Mouse (Mus musculus): ENCODE measurements around the gene Sort1.
"Not testable (repeated sequence)": the region's sequence is repeated elsewhere in the genome, so short reads cannot be mapped to it uniquely, and the experiment has no call there.

The Sort1 gene

DNA sequence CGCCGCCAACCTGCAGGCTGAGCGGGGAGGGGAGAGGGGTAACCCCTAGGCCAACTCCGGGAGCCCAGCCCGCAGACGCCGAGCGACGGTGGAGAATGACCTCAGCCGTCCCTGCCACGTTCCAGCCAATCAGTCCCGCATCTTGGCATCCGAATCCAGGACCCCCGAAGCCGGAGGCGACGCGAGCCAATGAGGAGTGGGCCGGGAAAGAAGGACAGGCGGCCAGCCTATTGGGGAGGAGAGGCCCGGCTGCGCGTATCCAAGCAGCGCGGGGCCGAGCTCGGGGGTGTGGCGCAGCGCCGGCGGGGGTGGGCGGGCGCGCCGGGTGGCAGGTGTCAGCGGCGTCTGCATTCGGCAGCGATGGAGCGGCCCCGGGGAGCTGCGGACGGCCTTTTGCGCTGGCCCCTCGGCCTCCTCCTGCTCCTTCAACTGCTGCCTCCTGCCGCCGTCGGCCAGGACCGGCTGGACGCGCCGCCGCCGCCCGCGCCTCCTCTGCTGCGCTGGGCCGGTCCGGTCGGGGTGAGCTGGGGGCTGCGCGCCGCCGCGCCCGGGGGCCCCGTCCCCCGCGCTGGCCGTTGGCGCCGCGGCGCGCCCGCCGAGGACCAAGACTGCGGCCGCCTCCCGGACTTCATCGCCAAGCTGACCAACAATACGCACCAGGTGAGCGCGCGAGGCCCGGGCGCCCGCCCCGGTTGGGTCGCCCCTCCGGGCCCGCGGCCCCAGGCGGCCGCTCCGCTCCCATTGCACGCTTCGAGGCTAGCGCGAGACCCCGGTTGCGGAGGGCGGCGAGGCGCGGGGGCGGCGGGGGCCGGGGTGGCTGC, at the start of gene Sort1:
Gene Sort1, plus strand, starts transcription at position 302 of the 821 bp plus-strand sequence.
- H3K4me3 ChIP-seq (replicated peaks; ENCODE audit: low read length) = peak within 1 kb of the TSS; percentile 83
- no peaks in the 10 kb centered on the region for H3K9me3 ChIP-seq (ENCODE audit: low read length)
- peaks cover 43% of the 10 kb centered on the region for H3K4me1 ChIP-seq (replicated peaks; ENCODE audit: low read depth, low read length)
- H3K36me3 ChIP-seq (ENCODE audit: insufficient read depth, low read length) = peaks cover 13% of the 10 kb centered on the region
- TF ChIP-seq NANOG (IDR thresholded peaks at IDR 0.05; ENCODE audit: borderline replicate concordance, low read length) = no peak
- TF ChIP-seq POU5F1 (IDR thresholded peaks at IDR 0.05; ENCODE audit: borderline replicate concordance, low read length) = no peak
- no peak for TF ChIP-seq CTCF (conservative IDR thresholded peaks at IDR 0.05; ENCODE audit: low read length)
- peaks cover 20% of the 10 kb centered on the region for H3K27me3 ChIP-seq (ENCODE audit: insufficient read depth, low read length)

DNA sequence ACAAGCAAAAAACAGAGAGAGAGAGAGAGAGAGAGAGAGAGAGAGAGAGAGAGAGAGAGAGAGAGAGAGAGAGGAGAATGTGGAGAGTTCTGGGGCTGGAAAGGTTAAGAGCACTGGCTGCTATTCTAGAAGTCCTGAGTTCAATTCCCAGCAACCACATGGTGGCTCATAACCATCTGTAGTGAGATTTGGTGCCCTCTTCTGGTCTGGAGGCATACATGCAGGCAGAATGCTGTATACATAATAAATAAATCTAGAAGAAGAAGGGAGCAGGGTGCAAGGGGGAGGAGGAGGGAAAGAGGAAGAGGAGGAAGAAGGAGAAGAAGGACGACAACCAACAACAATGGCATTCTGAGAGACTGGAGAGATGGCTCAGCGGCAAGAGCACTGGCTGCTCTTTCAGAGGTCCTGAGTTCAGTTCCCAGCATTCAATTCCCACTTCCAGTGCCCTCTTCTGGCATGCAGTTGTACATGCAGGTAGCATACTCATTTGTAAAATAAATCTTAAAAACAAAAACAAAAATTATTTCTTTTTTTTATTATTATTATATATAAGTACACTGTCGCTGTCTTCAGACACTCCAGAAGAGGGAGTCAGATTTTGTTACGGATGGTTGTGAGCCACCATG, 46.3 kb upstream of the Sort1 start:
- not testable (repeated sequence) for H3K4me1 ChIP-seq (replicated peaks; ENCODE audit: low read depth, low read length); H3K36me3 ChIP-seq (ENCODE audit: insufficient read depth, low read length); H3K9me3 ChIP-seq (ENCODE audit: low read length); H3K4me3 ChIP-seq (replicated peaks; ENCODE audit: low read length)
- peak; percentile 28; the same call in 1 of the 2 replicates for TF ChIP-seq CTCF (conservative IDR thresholded peaks at IDR 0.05; ENCODE audit: low read length)
- peaks cover 22% of the 10 kb centered on the region for H3K27me3 ChIP-seq (ENCODE audit: insufficient read depth, low read length)

- Histone ChIP-seq H3K27me3 (ENCODE audit: insufficient read depth, low read length) (peaks cover 22% of the 10 kb centered on the region), H3K4me3 (replicated peaks; ENCODE audit: low read length) (no peak overlapping the region), H3K4me1 (replicated peaks; ENCODE audit: low read depth, low read length) (peaks cover 9% of the 10 kb centered on the region; the same call in 1 of the 2 replicates), H3K36me3 (ENCODE audit: insufficient read depth, low read length) (no peaks in the 10 kb centered on the region), H3K9me3 (ENCODE audit: low read length) (peaks cover 14% of the 10 kb centered on the region)
- TF ChIP-seq NANOG (IDR thresholded peaks at IDR 0.05; ENCODE audit: borderline replicate concordance, low read length) (no peak), POU5F1 (IDR thresholded peaks at IDR 0.05; ENCODE audit: borderline replicate concordance, low read length) (no peak), CTCF (conservative IDR thresholded peaks at IDR 0.05; ENCODE audit: low read length) (no peak)
Observed at GRCm38 (mm10) chr3:108241243-108241839, 42.5 kb upstream of the Sort1 start.

- Histone ChIP-seq H3K4me3 (replicated peaks; ENCODE audit: low read length) (no peak overlapping the region), H3K9me3 (ENCODE audit: low read length) (peaks cover 16% of the 10 kb centered on the region), H3K36me3 (ENCODE audit: insufficient read depth, low read length) (no peaks in the 10 kb centered on the region), H3K27me3 (ENCODE audit: insufficient read depth, low read length) (no peaks in the 10 kb centered on the region), H3K4me1 (replicated peaks; ENCODE audit: low read depth, low read length) (peaks cover 10% of the 10 kb centered on the region)
- no peak for TF ChIP-seq NANOG (IDR thresholded peaks at IDR 0.05; ENCODE audit: borderline replicate concordance, low read length)
- TF ChIP-seq POU5F1 (IDR thresholded peaks at IDR 0.05; ENCODE audit: borderline replicate concordance, low read length) = no peak
- no peak for TF ChIP-seq CTCF (conservative IDR thresholded peaks at IDR 0.05; ENCODE audit: low read length)
Observed at GRCm38 (mm10) chr3:108246857-108247256, 37.0 kb upstream of the Sort1 start.

DNA sequence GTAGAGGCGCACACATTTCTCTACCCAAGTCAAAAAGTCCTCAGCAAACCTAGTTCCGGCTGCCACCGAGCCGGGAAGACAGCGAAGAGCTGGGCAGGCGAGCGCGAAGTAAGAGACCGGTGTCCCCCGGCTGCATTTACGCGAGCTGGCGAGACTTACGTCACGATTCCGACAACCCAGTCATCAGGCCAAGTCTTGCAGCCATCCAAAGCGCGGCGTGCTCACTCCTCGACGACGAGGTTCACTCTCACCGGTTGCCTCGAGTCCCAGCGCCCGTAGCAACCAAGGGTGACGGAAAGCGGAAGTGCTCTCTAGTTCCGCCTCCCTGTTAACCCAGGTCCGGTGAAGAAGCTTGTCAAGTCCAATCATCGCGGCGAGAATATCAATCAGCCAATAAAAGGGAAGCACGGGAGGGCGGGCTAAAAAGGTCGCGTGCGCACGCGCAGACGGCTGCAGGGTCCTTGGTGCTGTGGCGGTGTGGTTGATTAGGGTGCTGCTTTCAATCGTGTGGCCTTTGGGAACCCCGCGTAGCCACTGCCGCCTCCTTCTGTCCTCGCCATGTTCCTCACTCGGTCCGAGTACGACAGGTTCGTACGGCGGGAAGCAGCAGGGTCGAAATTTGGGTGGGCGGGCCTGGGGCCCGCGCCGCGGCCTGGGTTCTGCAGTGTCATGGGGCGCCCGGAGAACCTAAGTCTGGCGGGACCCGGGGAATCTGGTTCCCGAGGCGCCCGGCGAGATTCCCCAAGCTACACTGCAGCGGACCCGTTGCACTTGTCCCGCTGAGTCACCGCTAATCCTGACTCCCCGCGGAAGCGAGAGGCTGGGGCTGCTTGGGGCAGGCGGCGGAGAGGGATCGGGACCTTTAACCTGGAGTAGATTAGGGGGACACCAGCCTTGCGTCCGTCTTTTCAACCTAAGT, 26.9 kb upstream of the Sort1 start, which contains the start of gene Psma5:
Gene Psma5, plus strand, starts transcription at position 208 of the 919 bp plus-strand sequence.
- peaks cover 29% of the 10 kb centered on the region for H3K4me1 ChIP-seq (replicated peaks; ENCODE audit: low read depth, low read length)
- H3K36me3 ChIP-seq (ENCODE audit: insufficient read depth, low read length) = peaks cover 15% of the 10 kb centered on the region
- no peak for TF ChIP-seq POU5F1 (IDR thresholded peaks at IDR 0.05; ENCODE audit: borderline replicate concordance, low read length)
- no peak for TF ChIP-seq NANOG (IDR thresholded peaks at IDR 0.05; ENCODE audit: borderline replicate concordance, low read length)
- no peak for TF ChIP-seq CTCF (conservative IDR thresholded peaks at IDR 0.05; ENCODE audit: low read length)
- peak within 1 kb of the TSS; percentile 96 for H3K4me3 ChIP-seq (replicated peaks; ENCODE audit: low read length)
- H3K27me3 ChIP-seq (ENCODE audit: insufficient read depth, low read length) = no peaks in the 10 kb centered on the region
- H3K9me3 ChIP-seq (ENCODE audit: low read length) = no peaks in the 10 kb centered on the region

DNA sequence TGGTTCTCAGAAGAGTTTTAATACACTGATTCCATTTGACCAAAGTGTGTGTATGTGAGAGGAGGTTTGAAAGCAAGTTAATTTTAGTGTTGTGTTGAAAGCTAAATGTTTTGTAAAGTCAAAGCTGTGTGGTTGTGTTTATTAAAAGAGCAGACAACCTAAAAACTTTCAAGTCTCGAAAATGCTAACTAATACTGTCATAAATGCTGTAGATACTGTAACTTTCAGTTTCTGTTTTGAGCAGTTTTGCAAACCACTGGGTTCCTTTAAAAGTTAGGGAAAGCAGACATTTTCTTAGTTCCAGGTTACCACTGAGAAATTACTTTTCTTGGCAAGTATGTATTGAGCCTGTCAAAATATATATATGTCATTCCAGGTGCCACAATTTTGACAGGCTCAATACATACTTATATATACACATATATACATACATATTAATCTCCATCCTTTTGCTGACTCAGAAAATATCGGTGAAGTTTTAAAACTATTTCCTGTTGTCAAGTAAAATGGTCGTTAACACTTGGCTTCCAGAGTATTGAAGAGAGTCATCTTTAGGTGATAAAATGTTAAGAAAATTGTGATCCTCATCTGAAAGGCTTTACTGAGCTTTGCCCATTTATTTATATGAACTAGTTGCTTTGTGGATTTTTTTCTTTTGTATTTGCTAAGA, 25.9 kb upstream of the Sort1 start:
- no peaks in the 10 kb centered on the region for H3K27me3 ChIP-seq (ENCODE audit: insufficient read depth, low read length)

DNA sequence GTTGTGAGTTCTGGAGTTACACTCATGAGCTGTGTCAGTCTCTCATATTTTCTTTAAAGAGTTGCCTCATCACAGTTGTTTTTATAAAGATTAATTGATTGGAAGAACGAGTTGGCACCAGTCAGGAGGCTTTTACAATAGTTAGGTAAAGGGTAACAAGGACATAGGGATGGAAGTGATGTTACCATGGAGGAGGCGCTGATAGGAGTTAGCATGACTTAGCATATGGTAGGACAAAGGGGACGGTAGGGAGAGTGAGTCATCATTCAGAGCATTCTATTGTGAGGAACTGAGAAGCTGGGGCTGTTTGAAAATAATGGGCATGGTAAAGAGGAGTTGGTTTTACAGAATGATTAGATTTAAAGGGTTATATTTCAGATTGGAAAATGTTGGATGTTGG, 24.6 kb upstream of the Sort1 start:
- Histone ChIP-seq H3K4me1 (replicated peaks; ENCODE audit: low read depth, low read length) (peaks cover 29% of the 10 kb centered on the region), H3K36me3 (ENCODE audit: insufficient read depth, low read length) (peaks cover 32% of the 10 kb centered on the region), H3K27me3 (ENCODE audit: insufficient read depth, low read length) (no peaks in the 10 kb centered on the region), H3K9me3 (ENCODE audit: low read length) (no peaks in the 10 kb centered on the region), H3K4me3 (replicated peaks; ENCODE audit: low read length) (0 out of 2 replicates have a peak overlapping the region, but pooled peaks have one; percentile 29)
- TF ChIP-seq CTCF (conservative IDR thresholded peaks at IDR 0.05; ENCODE audit: low read length) (no peak), NANOG (IDR thresholded peaks at IDR 0.05; ENCODE audit: borderline replicate concordance, low read length) (no peak), POU5F1 (IDR thresholded peaks at IDR 0.05; ENCODE audit: borderline replicate concordance, low read length) (no peak)

More for the DNA sequence above, 25.9 kb upstream of the Sort1 start:
- H3K36me3 ChIP-seq (ENCODE audit: insufficient read depth, low read length) = peaks cover 23% of the 10 kb centered on the region
- peak overlapping the region; percentile 96 for H3K4me3 ChIP-seq (replicated peaks; ENCODE audit: low read length)
- no peaks in the 10 kb centered on the region for H3K9me3 ChIP-seq (ENCODE audit: low read length)
- no peak for TF ChIP-seq NANOG (IDR thresholded peaks at IDR 0.05; ENCODE audit: borderline replicate concordance, low read length)
- no peak for TF ChIP-seq CTCF (conservative IDR thresholded peaks at IDR 0.05; ENCODE audit: low read length)
- TF ChIP-seq POU5F1 (IDR thresholded peaks at IDR 0.05; ENCODE audit: borderline replicate concordance, low read length) = no peak
- peaks cover 29% of the 10 kb centered on the region for H3K4me1 ChIP-seq (replicated peaks; ENCODE audit: low read depth, low read length)

- H3K9me3 ChIP-seq (ENCODE audit: low read length) = not testable (repeated sequence)
Observed at GRCm38 (mm10) chr3:108279495-108279894, 4.4 kb upstream of the Sort1 start.

More at GRCm38 (mm10) chr3:108279495-108279894, 4.4 kb upstream of the Sort1 start:
- peaks cover 13% of the 10 kb centered on the region for H3K4me1 ChIP-seq (replicated peaks; ENCODE audit: low read depth, low read length)
- H3K4me3 ChIP-seq (replicated peaks; ENCODE audit: low read length); H3K27me3 ChIP-seq (ENCODE audit: insufficient read depth, low read length): not testable (repeated sequence)
- peaks cover 58% of the 10 kb centered on the region for H3K36me3 ChIP-seq (ENCODE audit: insufficient read depth, low read length)
